Mouse (Mus musculus) cortical plate, adult 2 months (tissue): ENCODE measurements around the gene Sufu.

ENCODE experiments used
- CTCF ChIP-seq: fragments of 200-500 bp; IDR thresholded peaks from 2 replicates; pipeline ENCODE4 v1.5.1; 2011; ENCODE audit warnings: mild to moderate bottlenecking, control low read depth, low read length; ENCODE audit not compliant: insufficient read depth; ENCODE audit errors: extremely low read depth
- POLR2A ChIP-seq: fragments of 200-500 bp; IDR thresholded peaks from 2 replicates; pipeline ENCODE4 v1.6.1; 2011; ENCODE audit warnings: mild to moderate bottlenecking, low read length, control low read depth; ENCODE audit not compliant: insufficient read depth; ENCODE audit errors: extremely low read depth

DNA sequence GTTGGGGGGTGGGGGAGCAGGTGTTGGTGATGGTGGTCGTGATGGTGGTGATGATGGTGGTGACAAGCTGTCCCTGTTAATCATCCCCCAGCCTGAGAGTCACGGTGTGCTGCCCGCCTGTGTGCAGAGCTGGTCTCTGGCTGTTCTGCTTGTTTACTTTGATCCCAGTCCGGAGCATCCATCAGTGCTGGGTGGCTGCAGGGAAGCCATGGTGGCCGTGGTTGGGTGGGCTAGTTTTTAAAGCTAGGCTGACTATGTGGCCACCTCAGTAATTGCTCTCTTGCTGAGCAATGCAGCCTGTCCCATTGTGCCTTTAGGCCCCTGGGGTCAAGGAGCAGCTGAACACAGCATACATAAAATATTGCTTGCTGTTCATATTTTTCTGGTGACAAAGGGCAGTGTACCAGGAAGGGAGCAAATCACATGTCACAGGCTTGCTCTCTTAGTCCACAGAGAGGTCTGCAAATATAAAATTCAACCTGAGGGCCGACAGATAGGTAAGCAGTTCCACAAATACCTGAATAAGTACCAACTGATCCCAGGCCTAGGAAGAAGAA is 137.9 kb downstream of the Sufu start:
- TF ChIP-seq CTCF (no peak), POLR2A (no peak)
